Mouse (Mus musculus): ENCODE results near the gene Btn2a2. TPM values are rescaled to one million over a fixed set of nuclear protein-coding genes. Genes with fewer than 3 reads are reported as not detected.

The Btn2a2 gene
- total RNA-seq, 2 experiments from 2014 or later = not detected

GRCm38 (mm10) chr13:23524654-23525053 lies 36.0 kb upstream of the Btn2a2 start:
- ATAC-seq (replicated peaks; ENCODE audit: low FRiP score, poor library complexity, severe bottlenecking) = peak; percentile 61; the same call in 1 of the 2 replicates

- no peak for ATAC-seq (replicated peaks; ENCODE audit: low FRiP score, poor library complexity, severe bottlenecking)
Observed at GRCm38 (mm10) chr13:23523976-23524375, 35.3 kb upstream of the Btn2a2 start.

DNA sequence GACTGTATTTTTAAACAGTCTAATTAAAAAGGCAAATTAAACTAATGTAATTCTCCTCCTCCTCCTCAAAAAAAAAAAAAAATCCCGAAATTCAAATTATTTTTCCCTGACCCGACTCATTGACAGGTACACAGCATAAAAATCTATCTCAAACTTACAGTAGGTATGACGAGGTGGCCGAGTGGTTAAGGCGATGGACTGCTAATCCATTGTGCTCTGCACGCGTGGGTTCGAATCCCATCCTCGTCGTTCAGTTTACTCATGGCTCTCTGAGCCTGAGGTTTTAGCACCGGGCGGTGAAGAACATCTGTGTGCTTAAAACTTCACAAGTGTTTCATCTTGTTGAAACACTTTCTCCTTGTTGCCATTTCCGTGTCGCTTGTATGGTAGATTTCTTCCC lies 33.0 kb upstream of the Btn2a2 start:
- ATAC-seq (replicated peaks; ENCODE audit: low FRiP score, poor library complexity, severe bottlenecking) = no peak

DNA sequence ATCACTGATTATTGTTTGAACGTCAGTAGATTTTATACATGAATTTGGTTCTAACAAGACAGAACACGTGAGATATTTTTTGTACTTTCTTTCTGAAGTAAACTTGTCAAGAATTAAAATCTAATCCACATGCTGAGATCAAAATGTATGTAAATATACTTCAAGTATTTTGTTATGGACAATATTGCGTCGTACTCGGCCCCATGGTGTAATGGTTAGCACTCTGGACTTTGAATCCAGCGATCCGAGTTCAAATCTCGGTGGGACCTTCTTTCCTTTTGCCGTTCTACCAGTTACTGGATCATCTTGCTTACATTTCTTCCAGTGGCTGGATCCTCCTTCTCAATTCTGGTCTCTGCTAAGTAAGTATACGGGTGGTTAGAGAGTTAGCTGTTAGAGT lies 30.8 kb upstream of the Btn2a2 start:
- ATAC-seq (replicated peaks; ENCODE audit: low FRiP score, poor library complexity, severe bottlenecking) = peak; percentile 31

DNA sequence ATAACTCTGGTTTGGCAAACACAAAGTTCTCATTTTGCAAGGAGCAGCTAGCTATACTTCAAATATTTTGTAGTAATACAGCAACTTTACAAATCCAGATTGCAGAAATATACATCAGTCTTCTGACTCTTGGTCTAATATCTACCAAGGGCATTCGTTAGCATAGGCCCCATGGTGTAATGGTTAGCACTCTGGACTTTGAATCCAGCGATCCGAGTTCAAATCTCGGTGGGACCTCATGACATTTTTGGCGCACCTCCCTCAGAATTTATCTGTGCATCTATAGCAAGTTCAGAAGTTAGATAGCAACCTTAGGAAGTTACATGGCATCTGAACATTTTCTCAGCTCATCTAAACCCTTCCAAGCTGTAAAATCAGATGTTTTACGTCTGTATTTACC lies 30.2 kb upstream of the Btn2a2 start:
- ATAC-seq (replicated peaks; ENCODE audit: low FRiP score, poor library complexity, severe bottlenecking) = peak; percentile 36

GRCm38 (mm10) chr13:23518295-23518603 lies 29.6 kb upstream of the Btn2a2 start:
- ATAC-seq (replicated peaks; ENCODE audit: low FRiP score, poor library complexity, severe bottlenecking) = peak; percentile 13

- peak; percentile 66 for ATAC-seq (replicated peaks; ENCODE audit: low FRiP score, poor library complexity, severe bottlenecking)
Observed at GRCm38 (mm10) chr13:23517603-23518294, 29.1 kb upstream of the Btn2a2 start.

DNA sequence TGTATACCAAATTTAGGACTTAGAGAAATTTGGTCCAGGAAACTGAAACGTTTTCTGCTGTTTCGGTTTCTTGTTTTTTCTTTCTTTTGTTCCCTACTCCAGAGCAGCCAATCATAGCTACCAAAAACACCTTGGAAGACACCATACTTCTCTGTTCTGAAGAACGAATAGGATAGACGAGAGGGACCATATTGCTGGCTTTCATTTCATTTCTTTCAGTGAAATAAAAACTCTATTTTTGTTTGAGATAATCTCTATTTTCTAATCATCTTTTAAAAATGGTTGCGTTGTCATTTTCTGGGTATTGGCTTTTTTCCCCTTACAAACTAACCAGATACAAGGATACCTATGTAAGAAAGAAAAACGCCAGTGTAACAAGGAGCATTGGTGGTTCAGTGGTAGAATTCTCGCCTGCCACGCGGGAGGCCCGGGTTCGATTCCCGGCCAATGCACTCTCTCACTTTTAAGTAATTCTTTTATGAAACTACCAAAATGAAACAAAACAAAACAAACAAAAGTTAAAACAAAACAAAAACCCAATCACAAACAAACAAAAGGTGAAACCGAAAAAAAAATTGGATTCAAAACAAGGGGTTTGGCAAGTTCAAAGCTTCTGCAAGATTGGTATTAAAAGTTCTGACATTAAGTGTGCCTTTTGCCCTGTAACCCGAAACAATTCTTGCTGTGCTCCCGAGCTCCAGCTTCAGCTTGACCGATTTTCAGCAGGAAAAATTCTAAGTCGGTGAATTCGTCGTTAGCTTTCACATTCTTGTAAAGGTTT lies 28.4 kb upstream of the Btn2a2 start:
- peak; percentile 27; the same call in 1 of the 2 replicates for ATAC-seq (replicated peaks; ENCODE audit: low FRiP score, poor library complexity, severe bottlenecking)

DNA sequence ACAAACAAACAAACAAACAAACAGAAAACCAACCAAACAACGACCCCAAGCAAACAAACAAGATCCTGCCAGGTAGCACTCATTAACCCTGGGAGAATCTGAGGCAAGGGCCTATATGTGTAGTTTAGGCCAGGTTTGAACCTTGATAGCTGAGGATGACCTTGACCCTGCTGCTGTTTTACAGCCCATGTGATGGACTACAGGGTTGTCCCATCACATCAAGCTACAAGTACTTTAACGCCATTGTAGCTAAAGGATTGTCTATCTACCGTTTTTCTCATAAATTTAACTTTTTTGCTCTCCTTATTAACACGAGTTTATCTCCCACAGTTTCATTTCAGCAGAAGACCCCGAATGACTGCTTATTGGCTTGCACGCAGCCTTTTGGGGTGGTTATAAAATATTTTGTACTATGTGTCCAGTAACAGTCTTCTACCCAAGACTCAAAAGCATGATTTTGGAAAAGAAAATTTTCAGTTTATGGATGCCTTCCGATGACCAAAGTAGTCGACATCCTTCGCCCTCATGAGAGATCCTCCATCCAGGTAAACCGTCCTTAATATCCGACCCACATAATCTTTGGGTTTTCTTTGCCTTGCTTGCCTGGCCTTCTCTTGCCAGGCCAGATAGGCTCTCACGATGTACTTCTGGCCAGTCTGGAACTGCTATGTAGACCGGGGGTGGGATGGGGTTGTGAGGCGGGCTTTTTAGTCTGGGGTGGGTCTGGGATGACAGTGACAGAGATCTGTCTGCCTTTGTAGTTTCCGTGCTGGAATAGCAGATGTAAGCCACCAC lies 27.4 kb upstream of the Btn2a2 start:
- no peak for ATAC-seq (replicated peaks; ENCODE audit: low FRiP score, poor library complexity, severe bottlenecking)

DNA sequence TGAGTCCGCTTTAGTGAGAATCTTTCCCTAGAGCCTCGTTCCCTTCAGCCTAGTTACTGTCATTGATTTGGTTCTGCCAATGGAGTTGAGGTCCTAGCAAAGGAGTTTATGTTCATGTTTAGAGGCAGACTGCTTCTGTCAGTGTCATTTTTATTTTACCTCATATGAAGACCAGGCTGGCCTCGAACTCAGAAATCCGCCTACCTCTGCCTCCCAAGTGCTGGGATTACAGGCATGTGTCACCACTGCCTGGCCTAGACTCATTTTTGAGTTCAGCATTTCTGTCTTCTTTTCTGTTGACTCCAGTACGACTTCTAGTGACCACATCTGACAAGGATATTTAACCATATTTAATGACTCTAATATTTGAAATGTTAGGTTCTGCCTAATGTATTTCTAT lies 26.6 kb upstream of the Btn2a2 start:
- no peak for ATAC-seq (replicated peaks; ENCODE audit: low FRiP score, poor library complexity, severe bottlenecking)

- ATAC-seq (replicated peaks; ENCODE audit: low FRiP score, poor library complexity, severe bottlenecking) = no peak
Observed at GRCm38 (mm10) chr13:23513517-23513916, 24.9 kb upstream of the Btn2a2 start.

GRCm38 (mm10) chr13:23510127-23510526 lies 21.5 kb upstream of the Btn2a2 start:
- ATAC-seq (replicated peaks; ENCODE audit: low FRiP score, poor library complexity, severe bottlenecking) = no peak

- no peak for ATAC-seq (replicated peaks; ENCODE audit: low FRiP score, poor library complexity, severe bottlenecking)
Observed at GRCm38 (mm10) chr13:23506819-23507515, 18.3 kb upstream of the Btn2a2 start.

GRCm38 (mm10) chr13:23506351-23506750 lies 17.7 kb upstream of the Btn2a2 start:
- no peak for ATAC-seq (replicated peaks; ENCODE audit: low FRiP score, poor library complexity, severe bottlenecking)

- no peak for ATAC-seq (replicated peaks; ENCODE audit: low FRiP score, poor library complexity, severe bottlenecking)
Observed at GRCm38 (mm10) chr13:23505662-23506345, 17.1 kb upstream of the Btn2a2 start.

DNA sequence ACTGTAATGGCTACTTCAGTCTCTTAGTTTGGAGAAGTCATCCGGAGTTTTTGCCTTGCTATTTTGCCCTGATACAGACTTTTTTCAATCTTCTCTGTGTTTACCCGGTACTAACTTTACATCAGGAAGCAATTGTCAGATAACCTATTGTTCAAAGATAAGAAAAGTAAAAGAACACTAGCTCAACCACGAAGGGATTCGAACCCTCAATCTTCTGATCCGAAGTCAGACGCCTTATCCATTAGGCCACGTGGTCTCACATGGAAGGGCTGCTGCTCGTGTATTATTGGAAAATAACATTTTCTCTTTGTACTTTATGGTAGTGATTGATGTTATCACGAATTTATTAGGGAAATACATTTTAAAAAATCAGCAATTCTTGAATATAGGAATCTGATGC lies 15.1 kb upstream of the Btn2a2 start:
- ATAC-seq (replicated peaks; ENCODE audit: low FRiP score, poor library complexity, severe bottlenecking) = no peak

DNA sequence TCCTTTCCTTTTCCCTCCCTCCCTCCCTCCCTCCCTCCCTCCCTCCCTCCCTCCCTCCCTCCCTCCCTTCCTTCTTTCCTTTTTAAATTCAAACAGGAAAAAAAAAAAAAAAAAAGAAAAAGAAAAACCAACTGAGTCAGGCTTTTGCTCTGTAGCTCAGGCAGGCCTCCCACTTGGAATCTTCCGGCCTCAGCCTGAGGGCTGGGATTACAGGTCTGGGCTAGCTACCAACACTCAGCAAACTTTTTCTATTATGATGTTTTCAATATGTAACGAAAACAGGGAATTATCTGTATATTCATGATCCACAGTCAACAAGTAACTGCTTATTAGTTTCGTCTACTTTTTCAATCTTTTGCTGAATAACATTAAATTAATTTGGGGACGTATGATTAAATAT lies 14.3 kb upstream of the Btn2a2 start:
- no peak for ATAC-seq (replicated peaks; ENCODE audit: low FRiP score, poor library complexity, severe bottlenecking)

- no peak for ATAC-seq (replicated peaks; ENCODE audit: low FRiP score, poor library complexity, severe bottlenecking)
Observed at GRCm38 (mm10) chr13:23502031-23502567, 13.4 kb upstream of the Btn2a2 start.

DNA sequence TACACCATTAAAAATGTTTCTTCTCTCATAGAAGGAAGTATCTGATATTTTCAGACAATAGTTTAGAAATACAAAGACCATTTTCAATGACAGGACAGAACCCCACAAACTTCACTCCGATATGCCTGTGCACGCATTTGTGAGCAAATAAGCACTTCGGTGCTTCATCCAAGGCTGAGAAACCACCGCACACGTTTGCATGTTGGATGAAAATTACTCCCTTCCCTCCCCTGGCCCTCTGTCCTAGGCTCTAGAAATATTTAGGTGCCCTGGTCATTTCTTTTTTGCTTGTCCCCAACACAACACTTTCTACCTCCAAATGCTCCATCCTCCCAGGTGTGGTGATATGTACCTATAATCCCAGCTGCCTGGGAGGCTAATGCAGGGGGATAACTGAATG lies 12.9 kb upstream of the Btn2a2 start:
- ATAC-seq (replicated peaks; ENCODE audit: low FRiP score, poor library complexity, severe bottlenecking) = no peak

Measured in erythroid progenitor cell, adult 5-6 weeks (primary cell).